Mouse (Mus musculus): ENCODE measurements around the gene Fh1.

Gene Fh1

GRCm38 (mm10) chr1:175550586-175550985, 74.8 kb downstream of the Fh1 start:
- no peak for DNase-seq (ENCODE audit: low read depth, low spot score)

Measured in ZHBTc4 (cell line).